Mouse (Mus musculus): ENCODE measurements around the gene Lipk. TPM values are rescaled to one million over a fixed set of nuclear protein-coding genes. Genes with fewer than 3 reads are reported as not detected.

The Lipk gene
- not detected in 2 replicates for polyA plus RNA-seq (2015; fragmentation: Nextera tagmentation; extraction: Ambion mirVana)

DNA sequence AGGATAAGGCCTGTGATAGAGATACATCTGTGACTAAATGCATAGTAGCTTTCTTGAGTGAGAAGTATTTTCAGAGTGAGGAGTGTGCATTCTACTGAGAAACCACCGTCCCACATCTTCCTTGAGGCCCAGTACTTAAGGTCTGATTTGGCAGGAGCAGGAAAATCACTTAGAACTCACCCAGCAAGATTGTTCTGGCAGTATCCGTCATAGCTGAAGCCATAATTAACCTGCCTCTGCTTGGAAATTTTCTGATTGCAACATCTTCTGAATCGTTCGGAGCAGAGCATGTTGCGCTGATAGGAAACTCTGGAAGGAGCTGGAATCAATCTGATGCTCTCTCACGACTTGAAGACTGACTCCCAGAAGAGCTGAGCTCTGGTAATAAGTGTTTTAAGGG is at the start of gene Lipk:
Gene Lipk (plus strand): TSS at position 289 of the 400 bp plus-strand sequence.
- no peaks in the 10 kb centered on the region for H3K36me3 ChIP-seq (replicated peaks)
- no peak within 1 kb of the TSS for H3K27ac ChIP-seq (replicated peaks)
- no peaks in the 10 kb centered on the region for H3K9me3 ChIP-seq (replicated peaks)
- 59% methylated on average over 6 of the region's 6 CpGs for WGBS (ENCODE audit: insufficient replicate concordance)
- no peak within 1 kb of the TSS for H3K4me2 ChIP-seq
- H3K4me3 ChIP-seq (replicated peaks) = no peak within 1 kb of the TSS
- H3K4me1 ChIP-seq (replicated peaks) = no peaks in the 10 kb centered on the region
- H3K9ac ChIP-seq = no peak within 1 kb of the TSS
- H3K27me3 ChIP-seq = no peaks in the 10 kb centered on the region
- no peak for ATAC-seq (ENCODE audit: insufficient read depth)

DNA sequence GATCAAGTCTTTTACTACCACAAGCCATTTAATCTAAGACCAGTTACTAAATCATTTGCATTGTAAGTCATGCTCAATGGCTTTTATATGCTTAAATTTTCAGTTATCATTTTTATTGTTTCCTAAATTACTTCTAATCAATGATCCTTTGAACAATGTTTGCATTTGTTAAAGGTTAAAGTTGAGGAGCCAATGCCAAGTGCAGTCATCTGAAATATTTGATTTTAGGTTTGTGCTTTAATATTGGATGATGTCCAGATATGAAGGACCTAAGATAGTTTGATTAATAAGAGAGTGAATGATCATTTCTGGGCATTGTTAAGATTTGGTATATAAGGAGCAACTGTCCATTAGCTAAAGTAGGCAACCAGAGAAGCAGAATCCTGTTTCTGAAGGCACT is 47.2 kb upstream of the Lipk start, which contains the start of gene Lipf:
Gene Lipf (plus strand): TSS at position 301 of the 400 bp plus-strand sequence.
- Histone ChIP-seq H3K4me1 (replicated peaks) (no peaks in the 10 kb centered on the region), H3K9ac (no peak within 1 kb of the TSS), H3K27me3 (no peaks in the 10 kb centered on the region), H3K4me2 (no peak within 1 kb of the TSS), H3K36me3 (replicated peaks) (no peaks in the 10 kb centered on the region), H3K9me3 (replicated peaks) (no peaks in the 10 kb centered on the region), H3K4me3 (replicated peaks) (no peak within 1 kb of the TSS), H3K27ac (replicated peaks) (no peak within 1 kb of the TSS)
- ATAC-seq (ENCODE audit: insufficient read depth) = no peak

DNA sequence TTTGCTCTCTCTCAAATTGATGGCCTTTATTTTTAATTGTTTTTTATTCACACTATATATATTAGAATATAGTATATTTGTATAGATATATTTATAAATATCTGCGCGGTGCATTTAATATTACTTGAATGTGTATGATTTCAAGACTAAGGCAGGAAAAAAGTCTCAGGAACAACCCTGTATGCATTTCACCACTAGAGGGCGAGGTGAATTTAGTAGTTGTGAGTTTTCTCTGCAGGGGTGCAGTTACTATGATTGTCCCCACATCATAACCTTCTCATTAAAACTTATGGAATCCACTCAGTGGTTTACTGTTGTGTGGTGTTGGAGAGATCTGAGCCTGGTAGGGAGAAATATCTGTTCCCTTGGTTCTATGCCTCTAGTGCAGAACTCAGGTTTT is 29.1 kb upstream of the Lipk start:
- Histone ChIP-seq H3K4me3 (replicated peaks) (no peak overlapping the region), H3K4me1 (replicated peaks) (no peaks in the 10 kb centered on the region), H3K9me3 (replicated peaks) (no peaks in the 10 kb centered on the region), H3K4me2 (no peak overlapping the region), H3K27me3 (no peaks in the 10 kb centered on the region), H3K9ac (no peak overlapping the region), H3K27ac (replicated peaks) (no peak overlapping the region), H3K36me3 (replicated peaks) (no peaks in the 10 kb centered on the region)
- no peak for ATAC-seq (ENCODE audit: insufficient read depth)
- 32% methylated on average over 3 of the region's 3 CpGs for WGBS (ENCODE audit: insufficient replicate concordance)

DNA sequence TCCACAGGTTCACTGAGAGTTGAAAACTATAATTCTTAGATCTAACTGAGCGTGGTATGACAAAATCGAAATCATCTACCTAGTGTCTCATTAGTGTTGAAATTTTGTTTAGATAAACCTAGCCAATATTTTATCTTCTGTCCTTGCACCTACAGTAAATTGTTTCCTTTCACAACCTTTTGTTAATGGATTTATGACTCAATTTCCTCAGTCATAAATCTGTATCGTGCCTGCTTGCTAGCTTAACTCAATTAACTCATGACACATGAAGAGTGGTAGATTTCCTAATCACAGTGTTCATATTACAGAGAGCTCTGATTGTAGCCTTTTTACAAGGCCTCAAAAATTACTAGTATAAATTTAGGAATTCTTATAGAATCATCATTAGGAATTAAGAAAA is 25.0 kb upstream of the Lipk start:
- Histone ChIP-seq H3K27ac (replicated peaks) (no peak overlapping the region), H3K27me3 (no peaks in the 10 kb centered on the region), H3K9ac (no peak overlapping the region), H3K4me2 (no peak overlapping the region), H3K4me1 (replicated peaks) (no peaks in the 10 kb centered on the region), H3K4me3 (replicated peaks) (no peak overlapping the region), H3K36me3 (replicated peaks) (no peaks in the 10 kb centered on the region), H3K9me3 (replicated peaks) (no peaks in the 10 kb centered on the region)
- no peak for ATAC-seq (ENCODE audit: insufficient read depth)
- 63% methylated on average over 3 of the region's 3 CpGs for WGBS (ENCODE audit: insufficient replicate concordance)

DNA sequence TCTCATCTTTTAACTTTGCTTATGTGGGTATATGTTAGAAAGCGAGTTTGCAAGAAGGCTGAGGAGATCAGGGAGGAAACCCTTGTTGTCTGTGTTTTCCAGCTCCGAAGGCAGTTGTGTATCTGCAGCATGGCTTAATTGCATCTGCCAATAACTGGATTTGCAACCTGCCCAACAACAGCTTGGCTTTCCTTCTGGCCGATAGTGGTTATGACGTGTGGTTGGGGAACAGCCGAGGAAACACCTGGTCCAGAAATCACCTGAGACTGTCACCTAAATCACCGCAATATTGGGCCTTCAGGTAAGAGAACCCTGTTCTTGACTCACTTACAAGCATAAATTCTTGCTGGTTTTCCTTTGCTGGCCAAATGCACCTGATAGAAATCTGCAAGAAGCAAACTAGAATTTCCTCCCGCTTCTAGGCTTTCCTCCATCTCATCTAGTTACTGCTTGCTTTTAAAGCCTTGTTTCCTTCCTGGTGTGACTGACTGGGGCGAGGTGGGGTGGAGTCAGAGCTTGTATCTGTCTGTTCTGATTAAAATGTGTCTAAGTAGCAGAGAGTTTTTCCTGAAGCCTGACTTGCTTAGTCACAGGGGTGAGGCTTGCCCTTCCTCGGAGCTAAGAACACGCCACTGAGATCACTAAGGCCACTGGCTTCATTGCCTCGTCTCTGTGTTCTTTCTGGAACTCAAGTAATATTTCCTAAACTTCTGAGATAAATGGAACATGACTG is 13.5 kb downstream of the Lipk start:
- H3K27ac ChIP-seq (replicated peaks) = no peak overlapping the region
- 56% methylated on average over 11 of the region's 11 CpGs for WGBS (ENCODE audit: insufficient replicate concordance)
- no peaks in the 10 kb centered on the region for H3K27me3 ChIP-seq
- no peaks in the 10 kb centered on the region for H3K4me1 ChIP-seq (replicated peaks)
- H3K9me3 ChIP-seq (replicated peaks) = no peaks in the 10 kb centered on the region
- no peaks in the 10 kb centered on the region for H3K36me3 ChIP-seq (replicated peaks)
- H3K4me3 ChIP-seq (replicated peaks) = no peak overlapping the region
- no peak overlapping the region for H3K4me2 ChIP-seq
- ATAC-seq (ENCODE audit: insufficient read depth) = no peak
- no peak overlapping the region for H3K9ac ChIP-seq

DNA sequence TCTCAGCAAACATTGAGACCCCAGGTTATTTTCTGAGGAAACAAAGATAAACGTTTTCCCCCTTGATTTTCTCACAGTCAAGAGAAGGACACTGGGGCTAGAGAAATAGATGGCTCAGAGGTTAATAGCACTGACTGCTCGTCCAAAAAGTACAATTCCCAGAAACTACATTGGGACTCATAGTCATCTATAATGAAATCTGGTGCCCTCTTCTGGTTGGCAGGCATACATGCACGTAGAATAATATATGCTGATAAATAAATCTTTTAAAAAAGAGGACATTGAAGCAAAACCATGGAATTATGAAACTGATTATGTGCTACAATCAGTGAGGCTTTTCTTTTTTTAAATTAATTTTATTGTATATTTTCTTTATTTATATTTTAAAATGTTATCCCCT is 14.7 kb downstream of the Lipk start:
- H3K27me3 ChIP-seq = no peaks in the 10 kb centered on the region
- WGBS (ENCODE audit: insufficient replicate concordance) = 24% methylated on average over 3 of the region's 3 CpGs
- no peak overlapping the region for H3K27ac ChIP-seq (replicated peaks)
- H3K36me3 ChIP-seq (replicated peaks) = no peaks in the 10 kb centered on the region
- H3K4me3 ChIP-seq (replicated peaks) = no peak overlapping the region
- ATAC-seq (ENCODE audit: insufficient read depth) = no peak
- no peaks in the 10 kb centered on the region for H3K9me3 ChIP-seq (replicated peaks)
- no peak overlapping the region for H3K4me2 ChIP-seq
- no peak overlapping the region for H3K9ac ChIP-seq
- no peaks in the 10 kb centered on the region for H3K4me1 ChIP-seq (replicated peaks)

DNA sequence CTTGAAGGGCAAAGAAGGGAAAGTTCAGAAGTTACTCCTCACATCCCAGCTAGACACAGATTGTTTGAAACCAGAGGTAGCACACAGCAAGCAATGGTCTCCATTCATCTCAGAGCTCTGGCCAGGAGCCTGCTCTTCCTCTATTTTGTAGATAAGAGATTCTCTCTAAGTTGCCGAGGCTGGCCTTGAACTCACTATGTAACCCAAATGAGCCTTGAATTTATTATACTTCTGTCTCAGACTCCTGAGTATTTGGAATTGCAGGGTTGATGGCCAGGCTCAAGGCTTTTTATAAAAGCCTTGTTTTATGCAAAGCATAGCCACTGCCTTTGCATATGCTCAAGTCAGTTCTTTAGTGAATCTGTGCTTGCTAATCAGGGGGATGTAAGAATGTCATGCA is 31.6 kb downstream of the Lipk start:
- Histone ChIP-seq H3K9me3 (replicated peaks) (no peaks in the 10 kb centered on the region), H3K27ac (replicated peaks) (no peak overlapping the region), H3K4me3 (replicated peaks) (no peak overlapping the region), H3K27me3 (no peaks in the 10 kb centered on the region), H3K36me3 (replicated peaks) (no peaks in the 10 kb centered on the region), H3K4me2 (no peak overlapping the region), H3K4me1 (replicated peaks) (no peaks in the 10 kb centered on the region), H3K9ac (no peak overlapping the region)
- no peak for ATAC-seq (ENCODE audit: insufficient read depth)
- 49% methylated on average over 1 of the region's 1 CpGs for WGBS (ENCODE audit: insufficient replicate concordance)

DNA sequence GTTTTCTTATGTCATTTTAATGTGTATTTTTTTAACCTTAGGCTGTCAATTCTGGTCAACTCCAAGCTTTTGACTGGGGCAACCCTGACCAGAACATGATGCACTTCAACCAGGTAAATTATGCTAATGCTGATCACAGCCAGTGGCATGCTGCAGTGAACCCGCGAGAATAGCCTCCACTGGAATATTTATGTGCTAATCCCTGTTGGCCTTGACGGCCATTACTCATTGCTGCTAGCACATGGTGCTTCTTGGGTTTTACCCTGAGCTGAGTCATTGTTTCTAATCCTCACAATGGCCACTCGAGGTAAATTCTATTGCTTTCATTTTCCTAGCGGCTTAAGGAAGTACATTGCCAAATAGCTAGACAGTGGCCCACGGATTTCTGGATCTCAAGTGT is 34.9 kb downstream of the Lipk start:
- Histone ChIP-seq H3K9ac (no peak overlapping the region), H3K27me3 (no peaks in the 10 kb centered on the region), H3K9me3 (replicated peaks) (no peaks in the 10 kb centered on the region), H3K4me1 (replicated peaks) (no peaks in the 10 kb centered on the region), H3K36me3 (replicated peaks) (no peaks in the 10 kb centered on the region), H3K4me3 (replicated peaks) (no peak overlapping the region), H3K4me2 (no peak overlapping the region), H3K27ac (replicated peaks) (no peak overlapping the region)
- ATAC-seq (ENCODE audit: insufficient read depth) = no peak
- WGBS (ENCODE audit: insufficient replicate concordance) = 40% methylated on average over 6 of the region's 6 CpGs

DNA sequence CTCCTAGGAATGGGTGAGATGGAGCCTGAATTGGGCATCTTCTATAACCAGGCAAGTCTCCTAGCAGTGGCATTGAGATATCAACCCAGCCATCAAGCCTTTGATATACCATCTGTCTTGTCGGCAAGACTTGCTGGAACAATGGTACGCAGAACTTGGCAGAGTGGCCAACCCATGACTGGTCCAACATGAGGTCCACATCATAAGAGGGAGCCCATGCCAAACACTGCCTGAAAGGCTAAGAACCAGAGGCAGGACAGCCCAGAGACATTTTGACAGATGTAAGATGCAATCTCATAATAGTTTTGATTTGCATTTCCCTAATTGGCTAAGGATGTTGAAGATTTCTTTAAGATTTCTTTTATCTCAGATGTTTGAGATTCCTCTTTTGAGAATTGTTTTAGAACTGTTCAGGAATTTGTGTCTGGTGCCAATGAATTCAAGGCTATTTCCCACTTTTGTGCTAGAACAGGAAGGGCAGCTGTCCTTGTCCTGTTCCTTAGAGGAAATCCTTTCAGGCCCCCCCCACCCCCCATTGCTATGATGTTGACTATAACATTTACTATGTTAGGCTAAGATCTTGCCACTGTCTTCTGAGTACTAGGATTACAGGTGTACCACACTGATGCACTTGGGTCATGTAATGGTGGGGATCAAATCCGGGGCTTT is 41.4 kb downstream of the Lipk start:
- Histone ChIP-seq H3K4me3 (replicated peaks) (no peak overlapping the region), H3K4me2 (no peak overlapping the region), H3K36me3 (replicated peaks) (no peaks in the 10 kb centered on the region), H3K9ac (no peak overlapping the region), H3K4me1 (replicated peaks) (no peaks in the 10 kb centered on the region), H3K27me3 (no peaks in the 10 kb centered on the region), H3K27ac (replicated peaks) (no peak overlapping the region), H3K9me3 (replicated peaks) (no peaks in the 10 kb centered on the region)
- 64% methylated on average over 3 of the region's 3 CpGs for WGBS (ENCODE audit: insufficient replicate concordance)
- ATAC-seq (ENCODE audit: insufficient read depth) = no peak

DNA sequence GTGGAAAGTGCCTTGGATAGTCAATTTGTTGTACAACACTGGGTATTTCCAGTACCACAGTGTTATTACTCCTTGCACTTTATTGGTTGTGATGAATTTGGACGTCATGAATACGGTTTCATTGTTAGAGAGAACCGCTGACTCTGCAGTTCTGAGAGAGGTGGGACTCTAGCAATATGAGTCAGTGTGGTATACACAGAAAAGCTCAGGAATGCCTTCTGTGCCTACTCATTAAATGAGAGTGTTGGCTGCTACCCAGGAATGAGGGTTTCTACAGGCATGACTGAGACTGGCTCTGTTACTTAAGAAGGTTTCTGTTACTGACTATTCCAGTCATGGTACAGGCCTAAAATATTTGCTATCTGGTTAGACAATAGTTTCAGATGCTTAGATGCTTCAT is 43.4 kb downstream of the Lipk start:
- H3K4me1 ChIP-seq (replicated peaks) = no peaks in the 10 kb centered on the region
- no peaks in the 10 kb centered on the region for H3K9me3 ChIP-seq (replicated peaks)
- H3K27ac ChIP-seq (replicated peaks) = no peak overlapping the region
- H3K9ac ChIP-seq = no peak overlapping the region
- H3K27me3 ChIP-seq = no peaks in the 10 kb centered on the region
- H3K4me2 ChIP-seq = no peak overlapping the region
- no peak overlapping the region for H3K4me3 ChIP-seq (replicated peaks)
- no peaks in the 10 kb centered on the region for H3K36me3 ChIP-seq (replicated peaks)
- ATAC-seq (ENCODE audit: insufficient read depth) = no peak
- WGBS (ENCODE audit: insufficient replicate concordance) = 65% methylated on average over 3 of the region's 3 CpGs

DNA sequence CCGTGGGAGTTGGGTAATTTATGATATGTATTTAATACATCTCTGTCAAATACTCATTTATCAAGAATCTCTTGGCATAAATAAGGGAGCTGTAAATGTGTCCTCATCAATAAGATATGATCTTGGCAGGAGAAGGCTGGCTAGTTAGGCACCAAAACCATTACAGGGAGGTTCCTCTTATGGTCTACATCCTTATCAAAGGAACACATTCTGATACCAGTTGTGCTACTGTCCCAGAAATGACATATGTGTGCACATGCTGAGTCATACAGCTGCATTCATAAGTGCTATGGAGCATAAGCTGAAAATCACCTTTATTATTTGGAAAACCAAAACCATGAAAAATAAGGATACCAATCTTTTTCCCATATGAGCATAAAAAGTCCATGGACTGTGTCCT is 55.5 kb downstream of the Lipk start:
- no peaks in the 10 kb centered on the region for H3K36me3 ChIP-seq (replicated peaks)
- 18% methylated on average over 1 of the region's 1 CpGs for WGBS (ENCODE audit: insufficient replicate concordance)
- H3K4me2 ChIP-seq = no peak overlapping the region
- ATAC-seq (ENCODE audit: insufficient read depth) = no peak
- H3K4me3 ChIP-seq (replicated peaks) = no peak overlapping the region
- H3K27me3 ChIP-seq = no peaks in the 10 kb centered on the region
- no peaks in the 10 kb centered on the region for H3K9me3 ChIP-seq (replicated peaks)
- H3K27ac ChIP-seq (replicated peaks) = no peak overlapping the region
- no peak overlapping the region for H3K9ac ChIP-seq
- no peaks in the 10 kb centered on the region for H3K4me1 ChIP-seq (replicated peaks)

DNA sequence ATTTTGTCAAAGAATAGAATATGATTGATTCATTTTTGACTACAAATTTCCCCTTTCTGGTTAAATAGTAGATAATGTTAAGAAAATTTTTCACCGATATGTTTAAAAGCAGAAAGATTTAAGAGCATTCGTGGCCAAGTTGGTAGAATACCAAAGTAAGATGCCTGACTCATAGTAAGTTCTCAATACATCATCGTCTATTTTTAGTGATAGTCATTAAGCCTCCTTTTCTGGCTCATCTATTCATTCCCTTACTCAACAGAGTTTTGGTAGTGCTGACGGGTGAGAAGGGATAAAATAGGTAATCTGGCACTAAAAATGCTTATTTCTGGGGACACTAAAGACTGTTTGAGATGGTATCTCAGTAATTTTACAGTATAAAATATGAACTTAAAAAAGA is 56.0 kb downstream of the Lipk start:
- Histone ChIP-seq H3K9me3 (replicated peaks) (no peaks in the 10 kb centered on the region), H3K27ac (replicated peaks) (no peak overlapping the region), H3K27me3 (no peaks in the 10 kb centered on the region), H3K9ac (no peak overlapping the region), H3K4me1 (replicated peaks) (no peaks in the 10 kb centered on the region), H3K4me2 (no peak overlapping the region), H3K4me3 (replicated peaks) (no peak overlapping the region), H3K36me3 (replicated peaks) (no peaks in the 10 kb centered on the region)
- ATAC-seq (ENCODE audit: insufficient read depth) = no peak
- WGBS (ENCODE audit: insufficient replicate concordance) = 68% methylated on average over 4 of the region's 4 CpGs

All from liver, embryonic 15.5 days (tissue).